Mouse (Mus musculus) adrenal gland, postnatal 0 days (tissue): Measurements from ENCODE around the gene Spaca4. TPM values are rescaled to one million over a fixed set of nuclear protein-coding genes. Genes with fewer than 3 reads are reported as not detected.

Experiments used
- polyA plus RNA-seq: library from polyadenylated mRNA; unstranded; fragments of >200 nt; fragmentation: Nextera tagmentation; extraction: Ambion mirVana; gene quantifications from 2 replicates; pipeline ENCODE4 v1.2.1, GENCODE M21; 2015

The Spaca4 gene
- not detected in 2 replicates for polyA plus RNA-seq

DNA sequence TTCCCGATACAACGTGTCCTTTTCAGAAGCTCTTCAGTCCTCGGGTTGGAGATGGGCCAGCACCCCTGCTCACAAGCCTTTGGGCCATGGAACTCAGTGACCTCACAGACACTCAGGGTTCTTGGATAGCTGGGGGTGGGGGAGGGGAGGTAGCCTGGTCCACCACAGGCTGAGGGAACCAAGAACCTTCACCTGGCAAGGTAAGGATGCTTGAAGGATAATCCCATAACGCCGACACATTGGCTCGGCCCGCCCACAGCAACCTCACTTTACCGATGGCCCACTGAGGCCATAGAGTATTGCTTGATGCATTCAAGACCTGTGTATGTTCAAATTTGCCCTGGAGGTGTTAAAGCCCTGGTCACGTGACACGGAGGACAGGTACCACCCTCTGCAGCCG is at the start of gene Spaca4:
Spaca4 (minus strand) TSS at position 101 of the 400 bp plus-strand sequence.

DNA sequence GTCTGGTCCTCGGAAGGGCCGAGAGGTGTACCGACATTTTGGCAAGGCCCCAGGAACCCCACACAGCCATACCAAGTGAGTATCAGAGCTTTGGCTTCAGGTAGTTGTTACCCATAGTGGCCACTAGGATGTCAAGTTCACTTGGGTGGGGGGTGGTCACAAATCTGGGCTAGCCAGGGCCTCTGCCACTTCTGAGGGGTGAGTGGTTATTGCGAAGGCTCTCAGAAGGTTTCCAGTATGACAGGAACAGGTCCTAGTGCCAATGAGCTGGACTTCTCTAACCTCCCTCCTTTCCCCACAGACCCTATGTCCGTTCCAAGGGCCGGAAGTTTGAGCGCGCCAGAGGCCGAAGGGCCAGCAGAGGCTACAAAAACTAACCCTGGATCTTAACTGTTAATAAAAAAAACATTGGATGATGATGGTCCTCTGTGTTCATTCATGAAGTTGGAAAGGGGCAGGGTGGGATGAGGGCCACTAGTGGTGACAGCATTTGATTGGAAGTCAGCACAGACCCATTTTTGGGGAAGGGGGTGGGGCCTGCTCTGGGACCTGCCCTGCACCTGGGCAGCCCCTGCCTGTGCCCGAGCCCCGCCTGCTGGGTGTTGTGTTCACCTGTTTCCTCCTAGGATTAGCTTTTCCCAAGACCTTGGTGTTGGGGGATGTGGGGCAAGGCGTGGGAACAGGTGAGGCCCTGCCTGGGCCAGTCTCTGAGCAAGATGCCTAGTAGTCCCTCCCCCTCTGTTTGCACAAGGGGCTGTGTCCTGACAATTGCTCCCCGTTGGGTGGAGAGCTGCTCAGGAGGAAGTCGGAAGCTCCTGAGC is 5.0 kb downstream of the Spaca4 start, which contains the start of gene Fam83e:
Fam83e (plus strand) TSS at position 800 of the 821 bp plus-strand sequence.

DNA sequence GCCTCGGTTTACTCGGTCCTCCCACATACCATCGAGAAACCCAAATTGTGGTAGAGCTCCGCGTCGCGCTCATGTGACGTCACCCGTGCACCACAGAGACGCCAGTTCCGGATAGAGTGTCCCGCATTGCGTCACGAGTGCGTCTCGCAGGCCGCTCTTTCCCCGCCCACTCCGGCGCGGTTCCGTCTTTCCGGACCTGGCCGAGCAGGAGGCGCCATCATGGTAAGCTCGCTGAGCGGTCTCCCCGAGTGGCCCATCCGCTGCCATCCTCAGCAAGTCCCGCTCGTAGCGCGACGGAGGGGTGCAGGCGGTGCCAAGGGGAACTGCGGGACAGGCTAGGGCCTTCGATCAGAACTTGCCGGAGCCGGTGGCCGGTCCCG is 7.7 kb downstream of the Spaca4 start, which contains the start of gene Sphk2:
Sphk2 (minus strand) TSS at position 85 of the 380 bp plus-strand sequence.

GRCm38 (mm10) chr7:45715090-45715708 is 10.4 kb downstream of the Spaca4 start, which contains the start of gene Rpl18:
Gene Rpl18, plus strand, starts transcription at chr7:45715457.

GRCm38 (mm10) chr7:45704730-45705442 is 20.7 kb downstream of the Spaca4 start, which contains the start of gene Dbp:
Gene Dbp, plus strand, starts transcription at chr7:45705088.

GRCm38 (mm10) chr7:45699523-45700141 is 26.0 kb downstream of the Spaca4 start, which contains the start of gene Car11:
Gene Car11, plus strand, starts transcription at chr7:45699843.

DNA sequence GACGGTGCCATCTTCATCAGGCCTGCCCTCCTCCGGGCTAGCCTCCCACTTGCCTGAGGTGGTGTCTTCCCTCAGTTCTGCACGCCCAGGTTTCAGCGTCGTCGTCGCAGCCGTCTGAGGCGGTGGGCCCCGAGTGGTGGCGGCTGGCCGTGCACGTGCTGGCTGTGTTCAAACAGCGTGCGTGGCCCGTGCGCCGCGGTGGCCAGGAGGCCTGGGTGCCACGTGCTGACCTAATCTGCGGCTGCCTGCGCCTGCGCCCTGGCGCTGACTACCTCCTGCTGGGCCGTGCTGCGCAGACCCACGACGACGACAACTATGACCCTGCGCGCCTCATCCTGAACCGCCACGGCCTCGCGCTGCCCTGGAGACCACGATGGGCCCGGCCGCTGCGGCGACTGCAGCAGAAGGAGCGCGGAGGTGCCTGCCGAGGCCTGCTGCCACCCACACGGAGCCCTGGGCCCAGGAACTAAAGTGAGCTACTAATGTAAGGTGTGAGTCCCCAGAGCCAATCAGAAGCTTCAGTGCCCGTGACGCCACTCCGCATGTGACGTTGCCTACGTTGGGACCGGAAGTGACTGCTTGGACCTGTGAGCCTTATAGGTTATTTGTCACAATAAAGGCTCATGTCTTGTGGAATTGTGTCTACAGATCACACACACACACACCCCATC is 31.6 kb downstream of the Spaca4 start, which contains the start of gene Sec1:
Sec1 (minus strand) TSS at position 482 of the 671 bp plus-strand sequence.

GRCm38 (mm10) chr7:45683396-45684050 is 42.1 kb downstream of the Spaca4 start, which contains the start of gene Ntn5:
Gene Ntn5, plus strand, starts transcription at chr7:45684022.

Other genes starting within 250 kb of the Spaca4 start
- 0.33 and 0.91 TPM in 2 replicates for gene Tulp2, start 243.9 kb downstream of the Spaca4 start, polyA plus RNA-seq
- 0.35 and 0.77 TPM in 2 replicates for gene Gm45808, start 239.0 kb downstream of the Spaca4 start, polyA plus RNA-seq
- gene Dhdh, start 237.0 kb downstream of the Spaca4 start, polyA plus RNA-seq, result 9.9 and 22.7 TPM in 2 replicates
- gene Nucb1, start 215.4 kb downstream of the Spaca4 start, polyA plus RNA-seq, result 163 and 205 TPM in 2 replicates
- gene Ppp1r15a, start 199.5 kb downstream of the Spaca4 start, polyA plus RNA-seq, result 25.5 and 32.7 TPM in 2 replicates
- 8.4 and 12.0 TPM in 2 replicates for gene Plekha4, start 199.5 kb downstream of the Spaca4 start, polyA plus RNA-seq
- 1.1 and 3.2 TPM in 2 replicates for gene Hsd17b14, start 170.9 kb downstream of the Spaca4 start, polyA plus RNA-seq
- gene Bcat2, start 155.7 kb downstream of the Spaca4 start, polyA plus RNA-seq, result 58.9 and 92.5 TPM in 2 replicates
- gene Fgf21, start 110.3 kb downstream of the Spaca4 start, polyA plus RNA-seq, result 0.57 and 1.8 TPM in 2 replicates
- gene Fut1, start 108.5 kb downstream of the Spaca4 start, polyA plus RNA-seq, result 0.17 TPM in 1 of 2 replicates, not detected in the other
- gene Izumo1, start 104.0 kb downstream of the Spaca4 start, polyA plus RNA-seq, result 0.21 and 0.27 TPM in 2 replicates
- 7.4 and 12.5 TPM in 2 replicates for gene Rasip1, start 98.3 kb downstream of the Spaca4 start, polyA plus RNA-seq
- gene Mamstr, start 85.8 kb downstream of the Spaca4 start, polyA plus RNA-seq, result 5.8 and 7.0 TPM in 2 replicates
- gene Fut2, start 59.4 kb downstream of the Spaca4 start, polyA plus RNA-seq, result 0.12 and 0.36 TPM in 2 replicates
- gene Ntn5, start 41.8 kb downstream of the Spaca4 start, polyA plus RNA-seq, result 0.25 TPM in 1 of 2 replicates, not detected in the other
- 0.14 and 0.33 TPM in 2 replicates for gene Sec1, start 31.4 kb downstream of the Spaca4 start, polyA plus RNA-seq
- 8.4 and 17.6 TPM in 2 replicates for gene Car11, start 26.0 kb downstream of the Spaca4 start, polyA plus RNA-seq
- 40.4 and 69.7 TPM in 2 replicates for gene Dbp, start 20.7 kb downstream of the Spaca4 start, polyA plus RNA-seq
- 795 and 838 TPM in 2 replicates for gene Rpl18, start 10.4 kb downstream of the Spaca4 start, polyA plus RNA-seq
- gene Sphk2, start 7.8 kb downstream of the Spaca4 start, polyA plus RNA-seq, result 13.2 and 16.9 TPM in 2 replicates
- 0.14 and 0.47 TPM in 2 replicates for gene Fam83e, start 4.6 kb downstream of the Spaca4 start, polyA plus RNA-seq
- 1.4 and 2.0 TPM in 2 replicates for gene Lmtk3, start 57.9 kb upstream of the Spaca4 start, polyA plus RNA-seq
- 0.54 and 0.91 TPM in 2 replicates for gene Sult2b1, start 58.9 kb upstream of the Spaca4 start, polyA plus RNA-seq
- gene Cyth2, start 88.8 kb upstream of the Spaca4 start, polyA plus RNA-seq, result 89.1 and 99.9 TPM in 2 replicates
- 0.36 and 0.38 TPM in 2 replicates for gene Kcnj14, start 99.0 kb upstream of the Spaca4 start, polyA plus RNA-seq
- 17.5 and 26.8 TPM in 2 replicates for gene Grwd1, start 105.1 kb upstream of the Spaca4 start, polyA plus RNA-seq
- 60.1 and 83.7 TPM in 2 replicates for gene Kdelr1, start 147.0 kb upstream of the Spaca4 start, polyA plus RNA-seq
- 0.55 and 0.84 TPM in 2 replicates for gene Grin2d, start 152.6 kb upstream of the Spaca4 start, polyA plus RNA-seq
- gene Syngr4, start 170.9 kb upstream of the Spaca4 start, polyA plus RNA-seq, result 0.94 and 0.98 TPM in 2 replicates
- gene Tmem143, start 171.1 kb upstream of the Spaca4 start, polyA plus RNA-seq, result 5.0 and 10.1 TPM in 2 replicates
- gene Emp3, start 195.6 kb upstream of the Spaca4 start, polyA plus RNA-seq, result 321 and 340 TPM in 2 replicates
- 4.8 and 9.6 TPM in 2 replicates for gene Ccdc114, start 198.3 kb upstream of the Spaca4 start, polyA plus RNA-seq